Mouse (Mus musculus): ENCODE data around the gene G6pc2.

Gene G6pc2

DNA sequence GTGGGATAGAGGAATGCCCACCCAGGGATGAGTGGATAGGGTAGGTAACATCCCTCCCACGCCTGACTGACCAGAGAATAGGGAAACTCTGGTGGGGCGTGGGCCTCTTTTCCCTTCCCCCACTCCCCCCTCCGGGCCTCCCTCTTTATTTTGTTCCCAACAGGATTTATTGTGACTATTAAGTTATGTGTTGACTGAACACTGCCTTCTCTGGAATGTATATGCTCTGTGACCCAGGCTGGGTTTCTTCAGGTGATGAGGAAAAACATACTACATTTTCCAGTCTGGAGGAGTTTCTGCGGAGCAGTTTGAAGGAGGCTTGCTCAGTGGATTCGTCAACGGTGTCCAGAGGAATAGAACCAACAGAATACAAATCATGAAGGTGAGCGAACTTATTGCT is at the start of gene G6pc2:
Gene G6pc2 (plus strand): TSS at position 301 of the 400 bp plus-strand sequence.
- no peak for DNase-seq

DNA sequence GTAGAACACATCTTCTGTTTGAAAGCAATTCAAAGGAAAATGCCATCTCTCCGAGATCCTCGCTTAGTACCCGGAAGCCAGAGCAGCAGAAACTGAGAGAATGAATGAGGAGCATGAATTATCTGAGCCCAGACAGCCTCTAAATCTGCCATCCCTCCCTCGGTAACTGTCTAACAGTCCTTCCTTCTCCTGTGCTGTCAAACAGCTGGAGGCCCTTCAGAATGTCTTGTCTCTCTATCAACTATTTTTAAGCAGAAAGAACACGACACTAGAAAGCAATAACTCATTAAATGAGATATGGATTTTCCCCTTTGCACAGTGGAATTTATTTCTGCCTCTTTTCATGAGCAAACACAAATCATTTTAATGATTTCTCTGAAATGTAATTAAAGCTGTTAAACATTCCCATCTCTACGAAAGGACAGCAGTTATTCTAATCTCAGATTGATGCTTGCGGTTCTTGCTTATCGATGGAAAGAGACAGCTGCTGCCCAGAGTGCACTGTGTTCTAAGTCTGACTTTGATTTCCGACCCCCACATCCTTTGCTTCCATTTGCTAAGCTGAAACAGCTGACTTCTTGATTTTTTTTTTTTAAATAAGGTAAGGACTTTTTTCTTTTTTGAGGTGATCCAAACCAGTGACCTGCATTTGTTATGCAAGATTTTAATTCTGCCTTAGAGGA is 40.3 kb upstream of the G6pc2 start:
- no peak for DNase-seq

DNA sequence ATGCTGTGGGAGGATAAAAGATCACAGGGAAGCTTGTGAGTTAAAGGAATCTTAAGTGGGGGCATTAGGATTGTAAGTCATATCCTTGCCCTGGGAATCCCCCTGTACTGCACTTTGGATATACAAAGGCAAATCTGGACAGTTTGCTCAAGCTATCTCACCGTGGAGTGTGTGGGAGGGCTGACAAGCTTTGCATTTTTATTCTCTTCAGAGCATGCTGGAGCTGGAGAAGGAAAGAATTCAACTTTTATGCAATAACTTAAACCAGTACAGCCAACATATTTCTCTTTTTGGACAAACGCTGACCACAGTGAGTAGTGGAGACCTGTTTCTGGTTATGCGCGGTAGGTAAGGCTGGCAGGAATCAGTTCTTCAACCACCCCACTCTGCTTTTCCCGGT is 35.6 kb upstream of the G6pc2 start:
- DNase-seq = no peak

DNA sequence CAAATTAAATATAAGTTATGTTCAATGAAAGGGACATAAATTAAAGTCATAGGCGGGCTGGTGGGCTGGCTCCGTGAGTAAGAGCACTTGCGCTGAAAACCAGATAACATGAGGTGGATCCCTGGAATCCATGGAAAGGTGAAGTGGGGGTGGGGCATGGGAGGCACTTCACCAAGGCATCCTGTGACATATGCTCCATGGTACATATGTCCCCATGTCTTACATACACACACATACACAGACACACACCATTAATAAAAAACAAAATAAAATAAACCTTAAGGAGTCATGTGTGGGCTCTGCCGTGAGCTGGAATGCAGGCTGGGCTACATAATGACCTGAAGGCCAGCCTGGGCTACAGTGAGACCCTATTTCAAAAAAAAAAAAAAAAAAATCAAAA is 31.2 kb upstream of the G6pc2 start:
- no peak for DNase-seq

DNA sequence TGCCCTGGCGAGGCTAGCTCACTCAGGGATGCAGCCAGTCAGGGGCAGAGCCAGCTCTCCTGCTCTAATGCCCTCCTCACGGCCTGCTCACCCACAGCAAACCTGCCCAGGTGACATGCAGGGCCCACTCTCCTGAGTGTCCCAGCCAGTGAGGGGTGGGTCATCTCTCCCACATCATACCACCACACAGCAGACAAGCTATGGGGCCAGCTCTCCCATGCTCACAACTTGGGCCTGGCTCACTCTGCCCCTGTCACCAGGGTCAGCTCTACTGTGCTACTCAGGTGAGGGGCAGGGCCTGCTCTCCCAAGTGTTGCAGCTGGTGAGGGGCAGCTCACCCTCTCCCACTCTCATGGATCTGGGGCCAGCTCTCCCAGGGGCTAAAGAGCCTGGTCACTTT is 22.9 kb upstream of the G6pc2 start:
- no peak for DNase-seq

DNA sequence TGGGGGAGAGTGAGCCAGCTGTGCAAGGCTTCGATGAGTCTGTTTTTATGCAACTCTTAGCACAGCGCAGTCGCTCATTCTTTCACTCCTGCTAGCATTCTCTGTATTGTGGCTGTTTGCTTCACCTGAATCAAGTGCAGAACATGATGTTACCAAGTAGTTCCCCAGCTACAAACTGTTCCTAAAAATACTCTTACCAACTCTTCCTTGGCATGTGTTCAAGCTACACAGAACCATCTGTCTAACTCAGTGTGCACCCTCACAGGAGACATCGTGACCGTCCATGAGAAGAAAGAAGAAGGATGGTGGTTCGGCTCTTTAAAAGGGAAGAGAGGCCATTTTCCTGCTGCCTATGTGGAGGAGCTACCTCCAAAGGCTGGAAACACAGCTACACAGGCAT is 22.1 kb upstream of the G6pc2 start:
- no peak for DNase-seq

DNA sequence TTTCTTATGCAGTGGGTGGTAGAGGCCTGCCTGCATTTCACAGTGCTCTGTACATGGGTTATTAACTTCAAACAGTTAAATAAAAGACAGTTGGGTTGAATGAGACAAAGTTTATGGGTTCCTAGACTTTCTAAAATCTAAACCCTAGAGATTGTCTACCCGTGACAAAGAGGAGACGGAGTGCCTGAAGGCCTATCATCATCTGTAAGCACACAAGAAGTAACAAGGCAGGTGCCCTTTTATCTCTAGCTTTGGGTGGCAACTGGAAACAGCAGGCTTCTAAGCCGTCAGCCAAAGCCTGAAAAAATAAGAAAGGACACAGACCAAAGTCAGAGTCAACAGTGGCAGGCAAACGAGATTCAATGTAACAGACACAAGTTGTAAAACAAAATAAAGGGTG is 21.7 kb upstream of the G6pc2 start:
- no peak for DNase-seq

DNA sequence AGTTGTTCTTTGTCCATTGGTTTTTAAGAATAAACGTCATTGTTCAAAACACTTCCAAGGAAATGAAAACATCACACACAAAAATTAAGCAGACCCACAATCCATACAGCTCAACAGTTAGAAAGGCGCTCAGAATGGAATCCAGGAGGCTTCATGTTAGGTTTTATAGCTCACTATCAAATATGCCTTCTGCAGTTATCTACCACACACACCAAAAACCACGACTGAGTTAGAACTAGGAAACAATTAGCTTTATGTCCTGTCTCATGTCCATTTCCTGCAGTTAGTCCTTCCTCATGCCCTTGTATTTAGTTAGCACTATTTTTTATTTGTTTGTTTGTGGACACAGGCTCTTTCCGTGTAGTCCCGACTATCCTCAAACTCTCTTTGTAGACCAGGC is 19.8 kb upstream of the G6pc2 start:
- DNase-seq = no peak

DNA sequence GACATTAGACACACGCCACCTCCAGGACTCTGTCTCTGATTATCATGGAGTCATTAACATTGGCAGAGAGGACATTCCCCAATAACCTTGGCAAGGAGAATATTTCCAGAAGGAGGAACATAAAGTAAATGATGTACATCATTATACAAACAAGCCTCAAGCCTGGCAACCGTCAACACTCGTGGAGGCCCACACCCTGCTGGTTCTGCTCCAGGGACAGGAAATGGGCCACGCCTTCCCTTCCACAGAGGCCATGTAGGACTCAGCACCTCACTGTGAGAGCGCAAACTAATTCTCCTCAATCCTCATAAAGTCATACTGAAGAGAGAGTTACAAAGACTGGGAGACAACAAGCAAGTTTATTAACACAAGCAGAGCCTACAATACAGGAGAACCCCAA is 17.3 kb upstream of the G6pc2 start:
- DNase-seq = no peak

DNA sequence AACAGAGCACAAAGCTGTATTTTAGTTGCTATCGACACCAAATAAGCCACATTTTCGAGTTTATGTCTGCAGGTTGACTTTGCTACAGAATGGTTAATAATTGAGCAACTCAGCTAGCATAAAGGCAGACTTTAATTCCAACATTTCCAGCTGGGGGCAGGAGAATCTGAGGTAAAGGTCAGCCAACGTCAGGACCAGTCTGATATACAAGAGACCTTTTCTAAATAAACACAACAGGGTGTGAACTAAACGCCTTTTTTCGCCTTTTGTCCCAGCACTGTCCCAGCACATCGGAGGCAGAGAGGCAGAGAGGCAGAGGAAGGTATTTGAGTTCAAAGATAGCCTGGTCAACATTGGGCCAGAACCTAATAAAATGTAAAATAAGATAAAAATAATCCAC is 5.7 kb upstream of the G6pc2 start:
- no peak for DNase-seq

DNA sequence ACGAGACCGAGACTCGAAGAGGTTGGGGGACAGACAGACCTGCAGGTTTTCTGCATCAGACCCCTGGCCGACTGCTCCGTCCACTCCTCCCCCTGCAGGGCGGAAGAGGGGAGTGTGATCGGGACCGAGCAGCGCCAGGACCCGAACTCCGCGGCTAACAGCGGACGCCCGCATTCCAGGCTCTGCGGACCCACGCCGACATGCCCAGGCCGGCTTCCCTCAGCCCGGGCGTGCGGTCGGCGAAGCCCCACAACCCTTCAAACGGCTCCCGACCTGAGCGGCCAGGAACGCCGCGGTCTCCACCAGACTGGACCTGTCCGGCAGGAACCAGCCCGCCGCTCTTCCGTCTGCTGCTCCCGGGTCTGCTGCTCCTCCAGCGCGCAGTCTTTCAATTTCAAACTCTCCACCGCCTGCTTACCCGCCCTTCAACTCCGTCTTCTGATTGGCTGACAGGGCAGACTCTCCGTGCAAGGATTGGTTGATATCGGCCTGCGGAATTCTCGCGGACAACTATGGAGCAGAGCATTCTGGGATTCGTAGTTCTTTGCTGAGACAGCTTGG is 5.0 kb upstream of the G6pc2 start, which contains the start of gene Spc25:
Gene Spc25 (minus strand): TSS at position 404 of the 561 bp plus-strand sequence.
- DNase-seq = peak; percentile 88

DNA sequence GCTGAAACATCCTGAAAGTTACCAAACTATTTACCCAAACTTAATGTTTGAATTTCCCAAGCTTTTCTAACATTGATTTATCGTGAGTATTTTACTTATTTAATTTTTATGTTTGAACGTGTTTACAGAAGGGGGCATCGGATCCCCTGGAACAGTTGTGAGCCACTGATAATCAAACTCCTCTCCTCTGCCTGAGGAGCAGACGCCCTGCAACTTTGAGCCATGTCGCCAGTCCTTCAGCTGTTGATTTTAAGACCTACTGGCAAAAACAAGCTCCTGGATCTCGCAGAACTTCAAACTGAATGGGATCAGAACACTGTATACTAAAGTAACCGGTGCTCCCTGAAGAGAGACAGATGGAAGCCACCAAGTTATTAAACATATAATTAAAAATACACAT is 4.3 kb upstream of the G6pc2 start:
- no peak for DNase-seq

DNA sequence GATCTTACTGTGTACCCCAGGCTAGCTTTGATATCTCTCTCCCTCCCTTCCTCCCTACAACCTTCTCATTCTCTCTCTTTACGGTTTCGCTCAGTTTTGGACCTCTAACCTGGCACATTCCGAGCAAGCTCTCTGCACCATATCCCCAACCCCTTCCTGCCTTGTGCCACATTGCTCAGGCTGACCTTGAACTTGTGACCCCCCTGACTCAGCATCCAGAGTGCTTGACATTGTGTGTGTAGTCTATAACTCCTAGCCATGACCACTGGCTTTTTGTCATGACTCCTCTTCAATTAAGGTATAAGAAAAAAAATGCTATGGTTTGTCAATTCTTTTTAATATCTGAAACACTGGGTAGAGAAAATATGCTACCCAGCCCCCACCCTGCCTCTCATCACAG is 1.2 kb upstream of the G6pc2 start:
- DNase-seq = no peak

DNA sequence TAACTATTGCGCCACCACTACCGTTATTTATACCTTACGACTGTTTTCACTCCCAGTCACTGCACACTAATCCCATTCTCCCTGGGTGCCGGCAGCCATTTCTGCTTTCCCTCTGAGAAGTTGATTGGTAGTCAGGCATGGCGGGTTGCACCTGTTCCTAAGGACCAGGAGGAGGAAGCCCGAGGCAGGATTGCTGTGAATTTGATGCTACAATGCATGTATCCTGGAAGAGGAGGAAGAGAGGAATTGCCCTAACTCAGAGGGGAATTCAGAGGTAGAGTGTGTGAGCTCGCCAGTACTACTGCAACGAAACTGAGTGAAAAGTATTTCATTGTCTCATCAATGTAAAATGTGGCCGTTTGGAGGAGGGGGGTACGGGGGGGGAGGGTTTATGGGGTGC is 1.8 kb downstream of the G6pc2 start:
- no peak for DNase-seq

DNA sequence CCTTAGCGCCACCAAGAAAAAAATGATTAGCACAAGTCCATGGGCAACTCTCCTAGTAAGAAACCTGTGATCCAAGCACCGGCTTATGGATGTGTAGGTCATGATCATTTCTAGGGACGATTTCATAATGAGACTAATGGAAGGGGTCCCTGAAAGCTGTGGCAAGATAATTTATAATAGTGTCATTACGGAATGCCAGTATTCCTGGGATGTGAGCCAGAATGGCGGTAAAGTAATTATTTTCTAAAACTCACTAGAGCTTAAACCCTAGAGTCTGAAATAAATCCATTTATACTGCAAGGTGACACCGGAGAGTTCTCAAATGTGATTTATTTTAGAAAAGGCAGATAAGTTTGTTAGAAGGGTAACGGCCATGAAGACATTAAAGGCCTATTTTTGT is 4.4 kb downstream of the G6pc2 start:
- DNase-seq = no peak

DNA sequence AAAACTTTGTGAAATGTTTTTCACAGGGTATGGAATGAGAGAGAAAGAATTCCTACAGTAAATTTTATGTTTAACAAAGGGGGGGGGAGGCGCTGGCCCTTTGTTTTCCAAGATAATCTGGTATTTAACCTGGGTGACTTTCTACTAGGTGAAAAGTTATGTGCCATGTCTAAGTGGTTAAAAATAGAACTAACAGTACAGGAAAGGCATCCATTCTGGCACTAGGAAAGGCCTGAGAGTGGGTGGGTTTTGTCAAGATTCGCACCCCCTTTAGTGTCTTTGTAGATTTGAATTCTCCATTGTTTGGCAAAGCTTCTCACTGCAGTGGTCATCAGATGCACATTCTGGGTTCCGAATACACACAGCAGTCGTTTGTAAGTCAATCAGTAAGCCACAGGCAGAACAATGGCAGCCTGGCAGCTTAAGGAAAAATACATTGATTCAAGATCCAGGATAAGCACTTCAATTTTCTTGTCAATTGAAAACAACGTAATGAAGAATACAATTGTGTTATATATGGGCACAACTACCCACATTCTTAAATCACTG is 11.1 kb downstream of the G6pc2 start:
- no peak for DNase-seq

DNA sequence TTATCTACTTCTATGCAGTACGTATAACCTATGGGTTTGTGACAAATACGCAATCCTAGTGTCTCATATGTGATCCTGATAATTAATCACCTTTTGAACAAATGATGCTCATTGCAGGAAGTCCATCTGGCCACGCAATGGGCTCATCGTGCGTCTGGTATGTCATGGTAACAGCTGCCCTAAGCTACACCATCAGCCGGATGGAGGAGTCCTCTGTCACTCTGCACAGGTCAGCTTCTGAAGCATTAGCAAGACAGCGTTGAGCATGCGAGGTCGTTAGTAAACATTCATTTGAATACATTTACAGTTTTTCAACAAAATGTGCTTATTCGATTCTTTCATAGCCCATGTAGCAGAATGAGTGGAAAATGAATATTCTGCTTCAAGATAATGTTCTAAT is 11.9 kb downstream of the G6pc2 start:
- DNase-seq = no peak

DNA sequence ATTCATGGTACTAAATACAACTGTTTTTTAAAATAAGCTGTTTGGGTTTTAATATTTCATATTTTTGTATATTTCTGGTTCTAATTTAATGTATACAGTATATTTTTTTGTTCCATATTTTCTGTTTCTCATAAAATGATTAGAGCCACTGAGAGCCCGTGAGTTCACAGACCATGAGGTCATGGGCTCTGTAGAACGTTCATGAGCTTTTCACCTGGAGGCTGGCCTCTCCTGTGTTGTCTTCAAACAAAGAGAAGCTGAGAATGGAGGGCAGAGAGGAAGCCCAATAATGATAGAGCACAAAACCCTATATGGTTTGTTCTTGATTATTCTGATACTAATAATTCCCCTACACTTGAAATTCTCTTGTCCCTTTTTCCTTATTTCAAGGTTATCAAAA is 13.9 kb downstream of the G6pc2 start:
- no peak for DNase-seq

DNA sequence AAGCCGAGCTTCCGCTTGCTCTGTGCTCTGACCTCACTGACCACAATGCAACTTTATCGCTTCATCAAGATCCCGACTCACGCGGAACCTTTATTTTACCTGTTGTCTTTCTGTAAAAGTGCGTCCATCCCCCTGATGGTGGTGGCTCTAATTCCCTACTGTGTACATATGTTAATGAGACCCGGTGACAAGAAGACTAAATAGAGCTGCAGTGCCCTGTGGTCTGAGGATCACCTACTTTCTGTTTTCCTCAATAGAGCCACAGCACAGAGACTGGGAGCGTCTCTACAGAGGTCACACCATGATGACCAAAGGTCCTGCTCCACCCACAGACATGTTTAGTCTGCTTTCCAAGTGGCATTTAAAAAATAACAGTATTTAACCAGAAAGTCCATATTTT is 16.0 kb downstream of the G6pc2 start:
- DNase-seq = no peak

DNA sequence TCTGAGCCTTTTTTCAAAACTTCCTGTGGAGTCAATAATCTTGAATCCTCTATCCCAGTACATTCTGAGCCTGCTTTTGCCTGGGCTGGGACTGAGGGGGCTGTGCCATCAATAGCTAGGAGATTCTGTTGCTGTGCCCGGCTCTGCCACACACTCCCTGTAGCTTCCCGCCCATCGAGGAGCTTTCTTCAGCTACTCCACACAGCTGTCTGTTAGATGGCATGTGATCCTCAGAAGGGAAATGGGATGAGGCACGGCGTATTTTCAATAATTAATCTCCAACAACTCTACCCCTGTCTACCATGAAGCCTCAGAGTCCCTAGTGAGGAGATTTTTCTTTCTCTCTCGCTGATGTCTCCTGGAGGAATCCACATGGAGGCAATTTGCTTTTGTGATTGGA is 17.8 kb downstream of the G6pc2 start:
- DNase-seq = no peak

DNA sequence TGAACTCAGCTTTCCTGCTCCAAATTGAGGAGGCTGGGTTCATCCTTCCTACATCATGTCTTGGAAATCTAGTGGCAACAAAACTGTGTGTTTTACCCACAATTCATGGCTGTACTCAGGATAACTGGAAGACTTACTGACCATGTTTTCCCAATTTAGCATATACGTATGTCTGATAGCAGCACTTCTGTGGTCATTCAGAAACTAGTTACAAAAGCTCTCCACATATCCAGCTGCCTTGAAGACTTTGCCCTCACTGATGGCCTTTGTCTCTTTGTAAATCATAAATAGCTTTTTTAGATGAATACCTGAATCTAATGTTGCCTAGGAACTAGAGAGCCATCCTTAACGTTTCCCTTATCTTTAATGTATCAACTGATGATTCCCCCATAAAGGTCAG is 19.3 kb downstream of the G6pc2 start:
- DNase-seq = no peak

DNA sequence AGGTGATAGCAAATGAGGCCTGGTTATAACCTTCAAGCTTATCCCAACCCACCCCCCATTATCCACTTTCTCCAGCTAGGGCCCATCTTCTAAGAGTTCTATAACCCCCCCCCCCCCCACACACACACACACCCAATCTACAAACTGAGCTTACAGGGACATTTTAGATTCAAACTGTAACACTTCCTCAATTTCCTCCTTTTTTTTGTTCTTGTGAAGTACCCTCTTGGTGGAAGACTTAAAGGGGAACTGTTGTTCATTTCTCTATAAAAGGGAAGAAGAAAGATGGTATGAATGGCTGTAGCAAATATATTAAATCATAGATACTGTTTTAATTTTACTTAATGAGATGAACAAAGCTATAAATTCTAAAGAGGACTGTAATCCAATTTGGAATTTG is 21.2 kb downstream of the G6pc2 start:
- DNase-seq = no peak

DNA sequence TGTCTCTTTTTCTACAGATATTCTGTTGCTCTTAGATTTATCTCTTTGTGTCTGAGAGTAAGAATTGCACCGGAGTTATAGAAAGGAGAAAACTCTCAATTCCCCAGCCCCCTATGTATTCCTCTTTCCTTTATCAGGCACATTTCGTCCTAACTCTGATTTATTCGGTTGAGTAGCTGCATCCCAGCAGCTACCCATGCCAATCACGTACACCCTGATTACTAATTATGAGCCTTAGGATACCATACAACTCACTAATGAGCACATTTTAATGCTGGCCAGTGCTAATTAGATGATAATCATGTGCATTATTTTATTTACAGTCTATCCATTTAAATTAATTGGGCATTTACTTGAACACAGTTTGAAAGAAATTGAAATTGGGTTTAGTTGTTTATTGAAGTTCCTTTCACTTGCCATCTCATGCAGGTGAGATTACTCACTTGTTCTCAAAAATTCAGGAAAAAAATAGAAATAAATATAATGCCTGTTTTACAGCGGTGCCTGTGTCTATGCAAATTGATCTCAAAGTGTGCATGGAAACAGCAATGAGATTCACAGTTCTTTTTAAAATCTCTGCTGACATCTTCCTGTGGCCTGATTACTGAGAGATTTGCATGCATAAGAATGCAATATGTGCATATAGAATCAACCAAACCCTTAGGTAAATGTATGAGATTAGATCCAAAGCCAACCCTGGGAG is 24.3 kb downstream of the G6pc2 start:
- DNase-seq = no peak

DNA sequence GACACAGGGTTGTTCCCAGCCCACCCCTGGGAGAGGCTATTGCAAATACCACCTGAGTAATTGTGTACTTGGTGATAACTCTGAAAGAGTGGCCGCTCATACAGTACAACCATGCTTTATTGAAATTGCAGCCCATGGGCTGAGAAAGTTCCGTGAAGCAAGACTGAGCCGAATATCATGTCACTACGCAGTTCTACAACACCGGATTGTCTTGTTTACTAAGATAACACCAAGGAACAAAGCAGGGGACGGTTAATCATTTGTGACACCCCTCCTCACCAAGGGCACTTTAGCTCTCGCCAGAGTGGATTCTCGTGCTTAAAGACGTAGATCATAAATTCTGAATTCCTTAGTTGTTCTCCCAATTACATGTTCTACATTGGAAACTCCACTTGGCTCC is 28.4 kb downstream of the G6pc2 start:
- DNase-seq = no peak
